In the genomic region with DNA sequence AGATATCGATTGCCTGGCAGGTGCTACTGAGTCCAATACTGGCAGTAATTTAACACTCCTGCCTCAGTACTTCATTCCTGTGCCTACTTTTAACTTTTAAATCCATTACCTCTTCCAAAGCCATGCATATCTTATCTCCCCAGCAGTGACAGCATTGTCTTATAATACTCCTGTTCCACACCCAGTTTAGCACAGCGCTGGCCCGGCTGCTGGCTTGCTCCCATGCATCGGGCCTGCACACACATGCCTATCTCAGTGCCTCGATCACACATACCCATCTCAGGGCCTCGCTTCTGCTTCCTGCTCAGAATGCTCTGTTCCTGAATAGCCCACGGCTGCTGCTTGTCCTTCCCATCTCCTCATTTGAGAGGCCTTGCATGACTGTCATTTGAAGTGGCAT, we compare ENCODE assay signal across 21 mouse cellular contexts.
DNase-seq lines count a peak whose midpoint lies in the region; ATAC-seq and TF ChIP-seq lines count a peak whose summit lies in the region.
"Had no signal": no experiment of that assay in that cellular context is flagged by ENCODE, and none has a peak within 500 bp of the region (broad histone marks: within the 10 kb centered on the region; RNA-seq: fewer than 3 reads in every experiment).

No protein-coding gene starts in this region.

- H3K4me2 ChIP-seq in liver, postnatal 0 days (ENCODE audit: low read depth, low read length) = no peak overlapping the region
- H3K4me2 ChIP-seq in liver, embryonic 12.5 days = peak overlapping the region; percentile 21
- H3K4me2 ChIP-seq in liver, embryonic 16.5 days (ENCODE audit: low read depth, low read length) = no peak overlapping the region
- no peak overlapping the region for H3K4me2 ChIP-seq in hindbrain, embryonic 11.5 days (replicated peaks; ENCODE audit: low read depth, low read length)
- H3K4me2 ChIP-seq: embryonic facial prominence, embryonic 12.5 days; heart, embryonic 11.5 days; heart, embryonic 15.5 days; hindbrain, embryonic 15.5 days had no signal

- DNase-seq in liver (peak; percentile 62), MEL-GATA-1-ER (ENCODE audit: extremely low read depth, low read depth) (peak; percentile 12)
- DNase-seq in liver, postnatal 0 days = no peak
- DNase-seq in ovary, postnatal 14 days (ENCODE audit: low spot score) = no peak
- DNase-seq in kidney, postnatal 14 days = no peak
- DNase-seq in hindbrain, embryonic 11.5 days (ENCODE audit: low spot score) = no peak
- DNase-seq: adrenal gland, adult 2 months; adrenal gland, postnatal 25 days; cerebellum, adult 11 months; cerebellum, adult 9-10 months; cerebellum, postnatal 25 days; gastrocnemius, postnatal 10 days; heart, adult 2 months had no signal

- H3K4me1 ChIP-seq in liver, postnatal 0 days (ENCODE audit: insufficient read depth) = no peaks in the 10 kb centered on the region; the same call in 1 of the 2 replicates
- H3K4me1 ChIP-seq in liver, embryonic 12.5 days = peaks cover 11% of the 10 kb centered on the region
- no peaks in the 10 kb centered on the region; the same call in none of the 2 replicates for H3K4me1 ChIP-seq in liver, embryonic 16.5 days (ENCODE audit: control insufficient read depth, low read depth, low read length)
- no peaks in the 10 kb centered on the region for H3K4me1 ChIP-seq in hindbrain, embryonic 11.5 days (replicated peaks; ENCODE audit: control insufficient read depth, insufficient read depth, low read length)
- H3K4me1 ChIP-seq: embryonic facial prominence, embryonic 12.5 days; hindbrain, embryonic 10.5 days; hindbrain, embryonic 15.5 days had no signal

- ATAC-seq in liver, postnatal 0 days = no peak
- ATAC-seq in liver, embryonic 12.5 days = peak; percentile 89
- peak; percentile 59 for ATAC-seq in liver, embryonic 16.5 days (ENCODE audit: low read depth)
- ATAC-seq in hindbrain, embryonic 11.5 days (ENCODE audit: low FRiP score) = no peak
- ATAC-seq: forebrain, embryonic 16.5 days had no signal

- H3K27me3 ChIP-seq in liver, postnatal 0 days (ENCODE audit: insufficient read depth, low read length) = no peaks in the 10 kb centered on the region
- no peaks in the 10 kb centered on the region for H3K27me3 ChIP-seq in liver, embryonic 12.5 days (replicated peaks)
- no peaks in the 10 kb centered on the region for H3K27me3 ChIP-seq in liver, embryonic 16.5 days (ENCODE audit: control insufficient read depth, insufficient read depth, low read depth, low read length)
- H3K27me3 ChIP-seq in hindbrain, embryonic 11.5 days (ENCODE audit: control insufficient read depth, insufficient read depth, low read length) = no peaks in the 10 kb centered on the region
- H3K27me3 ChIP-seq: embryonic facial prominence, embryonic 12.5 days; heart, embryonic 15.5 days; hindbrain, embryonic 15.5 days had no signal

- no peaks in the 10 kb centered on the region; the same call in 1 of the 2 replicates for H3K9me3 ChIP-seq in liver, postnatal 0 days (ENCODE audit: low read length)
- H3K9me3 ChIP-seq in liver, embryonic 12.5 days (replicated peaks) = no peaks in the 10 kb centered on the region
- no peaks in the 10 kb centered on the region for H3K9me3 ChIP-seq in liver, embryonic 16.5 days (replicated peaks; ENCODE audit: control insufficient read depth, low read length)
- H3K9me3 ChIP-seq in hindbrain, embryonic 11.5 days (ENCODE audit: control insufficient read depth, low read length) = peaks cover 5% of the 10 kb centered on the region; the same call in 1 of the 2 replicates
- H3K9me3 ChIP-seq: heart, embryonic 15.5 days; hindbrain, embryonic 15.5 days had no signal

- TF ChIP-seq CTCF in liver, postnatal 0 days (IDR thresholded peaks at IDR 0.05; ENCODE audit: low read depth) = no peak

- TF ChIP-seq EP300 in liver, postnatal 0 days (IDR thresholded peaks at IDR 0.05; ENCODE audit: low read depth) = no peak

- H3K9ac ChIP-seq in liver, postnatal 0 days (replicated peaks) = no peak overlapping the region
- no peak overlapping the region for H3K9ac ChIP-seq in liver, embryonic 12.5 days
- H3K9ac ChIP-seq in liver, embryonic 16.5 days (ENCODE audit: low read depth, low read length) = no peak overlapping the region
- no peak overlapping the region for H3K9ac ChIP-seq in hindbrain, embryonic 11.5 days (ENCODE audit: low read depth, low read length)
- H3K9ac ChIP-seq: embryonic facial prominence, embryonic 12.5 days; heart, embryonic 15.5 days; hindbrain, embryonic 15.5 days had no signal

- peaks cover 34% of the 10 kb centered on the region for H3K36me3 ChIP-seq in liver, postnatal 0 days (replicated peaks; ENCODE audit: insufficient read depth, low read length)
- H3K36me3 ChIP-seq in liver, embryonic 12.5 days = peaks cover 47% of the 10 kb centered on the region
- H3K36me3 ChIP-seq in liver, embryonic 16.5 days (ENCODE audit: control insufficient read depth, insufficient read depth) = peaks cover 12% of the 10 kb centered on the region
- H3K36me3 ChIP-seq in hindbrain, embryonic 11.5 days (ENCODE audit: control insufficient read depth, insufficient read depth, low read length) = peaks cover 9% of the 10 kb centered on the region

- H3K27ac ChIP-seq in liver, postnatal 0 days (ENCODE audit: low read depth) = no peak overlapping the region
- H3K27ac ChIP-seq in liver, embryonic 12.5 days = no peak overlapping the region
- no peak overlapping the region for H3K27ac ChIP-seq in liver, embryonic 16.5 days (ENCODE audit: low read length)
- no peak overlapping the region for H3K27ac ChIP-seq in hindbrain, embryonic 11.5 days (ENCODE audit: low read depth, low read length)
- H3K27ac ChIP-seq: embryonic facial prominence, embryonic 12.5 days; heart, adult 2 months; heart, embryonic 15.5 days; hindbrain, embryonic 10.5 days; hindbrain, embryonic 15.5 days had no signal

- WGBS in liver, postnatal 0 days (ENCODE audit: insufficient replicate concordance) = 59% methylated on average over 7 of the region's 7 CpGs
- 30% methylated on average over 7 of the region's 7 CpGs for WGBS in liver, embryonic 12.5 days (ENCODE audit: insufficient replicate concordance)
- WGBS in liver, embryonic 16.5 days (ENCODE audit: insufficient replicate concordance) = 29% methylated on average over 7 of the region's 7 CpGs
- WGBS in hindbrain, embryonic 11.5 days = 90% methylated on average over 7 of the region's 7 CpGs

- no peak overlapping the region for H3K4me3 ChIP-seq in liver, postnatal 0 days (ENCODE audit: low read depth, low read length)
- H3K4me3 ChIP-seq in liver, embryonic 12.5 days = no peak overlapping the region
- H3K4me3 ChIP-seq in liver, embryonic 16.5 days (ENCODE audit: low read depth, low read length) = no peak overlapping the region
- H3K4me3 ChIP-seq in hindbrain, embryonic 11.5 days (ENCODE audit: low read depth, low read length) = no peak overlapping the region
- H3K4me3 ChIP-seq: embryonic facial prominence, embryonic 12.5 days; heart, adult 2 months; heart, embryonic 15.5 days; hindbrain, embryonic 10.5 days; hindbrain, embryonic 15.5 days had no signal

Comparison
In these comparisons a context has a peak if more than half of its experiments do, and no peak if none do; other contexts are left out.
1. DNase-seq: peak in liver (single experiment) and MEL-GATA-1-ER (single experiment); none in liver, postnatal 0 days (single experiment), ovary, postnatal 14 days (single experiment), kidney, postnatal 14 days (single experiment) and hindbrain, embryonic 11.5 days (single experiment).
2. ATAC-seq: peak in liver, embryonic 12.5 days (single experiment) and liver, embryonic 16.5 days (single experiment); none in liver, postnatal 0 days (single experiment) and hindbrain, embryonic 11.5 days (single experiment).